Mouse (Mus musculus) E14TG2a.4 (cell line): ENCODE results near the gene Ubc.

ENCODE experiments used
- CTCF ChIP-seq: conservative IDR thresholded peaks from 2 replicates; pipeline ENCODE4 v1.5.1; 2014; ENCODE audit warnings: low read length
- POU5F1 ChIP-seq: IDR thresholded peaks from 2 replicates; pipeline ENCODE4 v1.6.1; 2014; ENCODE audit warnings: low read length, borderline replicate concordance

- no peak for TF ChIP-seq CTCF
- TF ChIP-seq POU5F1 = no peak
Measured at GRCm38 (mm10) chr5:125390906-125391477, 990 bp upstream of the Ubc start.
